Mouse (Mus musculus): ENCODE measurements around the gene Arhgef33. TPM values are rescaled to one million over a fixed set of nuclear protein-coding genes. Genes with fewer than 3 reads are reported as not detected.
"Not testable (repeated sequence)": the region's sequence is repeated elsewhere in the genome, so short reads cannot be mapped to it uniquely, and the experiment has no call there.

Arhgef33 gene
- total RNA-seq, 1 experiment = 0.98 TPM

GRCm38 (mm10) chr17:80372989-80373725 lies 66.0 kb downstream of the Arhgef33 start, which contains the start of gene Gm10190:
TSS of gene Gm10190 (minus strand) at chr17:80373541.
- Histone ChIP-seq H3K36me3 (ENCODE audit: control insufficient read depth, insufficient read depth, low read length, poor library complexity, severe bottlenecking) (no peaks in the 10 kb centered on the region), H3K9ac (ENCODE audit: insufficient read depth, low read depth, low read length, poor library complexity, severe bottlenecking) (peak within 1 kb of the TSS; percentile 62), H3K9me3 (ENCODE audit: control insufficient read depth, insufficient read depth, low read depth, low read length) (no peaks in the 10 kb centered on the region), H3K27ac (ENCODE audit: insufficient read depth, low read depth, low read length, poor library complexity, severe bottlenecking) (no peak within 1 kb of the TSS), H3K4me1 (ENCODE audit: control insufficient read depth in 2 of 2, insufficient read depth in 2 of 2, low read length in 2 of 2, poor library complexity in 1 of 2) (peaks cover 0 to 3% of the 10 kb centered on the region in 2 experiments; a peak in 1 of 4 replicates), H3K4me3 (ENCODE audit: insufficient read depth in 1 of 2, low read depth in 1 of 2, low read length in 2 of 2, poor library complexity in 1 of 2, severe bottlenecking in 1 of 2) (peak within 1 kb of the TSS; percentile 50 to 56)
- no peak for TF ChIP-seq ZNF384 (IDR thresholded peaks at IDR 0.05; ENCODE audit: low read depth, low read length)
- TF ChIP-seq HCFC1 (IDR thresholded peaks at IDR 0.05; ENCODE audit: borderline replicate concordance, insufficient read depth, low read length) = 0 out of 2 replicates have a peak, but pooled peaks have one; percentile 35
- TF ChIP-seq MAFK (IDR thresholded peaks at IDR 0.05; ENCODE audit: insufficient read depth, low read depth, low read length) = no peak
- DNase-seq (ENCODE audit: low read depth, low spot score) = peak; percentile 63
- in situ Hi-C loops (cut with MboI; ENCODE audit: low sequenced_read_pairs in 2 of 2, unreplicated experiment in 2 of 2) = no loop called here

- no peak overlapping the region for H3K27ac ChIP-seq (ENCODE audit: insufficient read depth, low read depth, low read length, poor library complexity, severe bottlenecking)
Measured at GRCm38 (mm10) chr17:80373726-80374096, 66.5 kb downstream of the Arhgef33 start.

GRCm38 (mm10) chr17:80378386-80378785 lies 71.2 kb downstream of the Arhgef33 start:
- H3K9me3 ChIP-seq (ENCODE audit: control insufficient read depth, insufficient read depth, low read depth, low read length); H3K27ac ChIP-seq (ENCODE audit: insufficient read depth, low read depth, low read length, poor library complexity, severe bottlenecking); H3K36me3 ChIP-seq (ENCODE audit: control insufficient read depth, insufficient read depth, low read length, poor library complexity, severe bottlenecking); DNase-seq (ENCODE audit: low read depth, low spot score); H3K9ac ChIP-seq (ENCODE audit: insufficient read depth, low read depth, low read length, poor library complexity, severe bottlenecking); H3K4me1 ChIP-seq (ENCODE audit: control insufficient read depth in 2 of 2, insufficient read depth in 2 of 2, low read length in 2 of 2, poor library complexity in 1 of 2); H3K4me3 ChIP-seq (ENCODE audit: insufficient read depth in 1 of 2, low read depth in 1 of 2, low read length in 2 of 2, poor library complexity in 1 of 2, severe bottlenecking in 1 of 2); in situ Hi-C loops (cut with MboI; ENCODE audit: low sequenced_read_pairs in 2 of 2, unreplicated experiment in 2 of 2): not testable (repeated sequence)

More at GRCm38 (mm10) chr17:80373726-80374096, 66.5 kb downstream of the Arhgef33 start:
- in situ Hi-C loops (cut with MboI; ENCODE audit: low sequenced_read_pairs in 2 of 2, unreplicated experiment in 2 of 2) = no loop called here
- Histone ChIP-seq H3K9ac (ENCODE audit: insufficient read depth, low read depth, low read length, poor library complexity, severe bottlenecking) (peak overlapping the region; percentile 61), H3K9me3 (ENCODE audit: control insufficient read depth, insufficient read depth, low read depth, low read length) (no peaks in the 10 kb centered on the region), H3K4me1 (ENCODE audit: control insufficient read depth in 2 of 2, insufficient read depth in 2 of 2, low read length in 2 of 2, poor library complexity in 1 of 2) (peaks cover 0 to 3% of the 10 kb centered on the region in 2 experiments; a peak in 1 of 4 replicates), H3K4me3 (ENCODE audit: insufficient read depth in 1 of 2, low read depth in 1 of 2, low read length in 2 of 2, poor library complexity in 1 of 2, severe bottlenecking in 1 of 2) (peak overlapping the region; percentile 45 to 50; a peak in 3 of 4 replicates), H3K36me3 (ENCODE audit: control insufficient read depth, insufficient read depth, low read length, poor library complexity, severe bottlenecking) (no peaks in the 10 kb centered on the region)
- DNase-seq (ENCODE audit: low read depth, low spot score) = no peak
- TF ChIP-seq HCFC1 (IDR thresholded peaks at IDR 0.05; ENCODE audit: borderline replicate concordance, insufficient read depth, low read length) (no peak), CHD2 (IDR thresholded peaks at IDR 0.05; ENCODE audit: low read depth, low read length) (no peak), ZNF384 (IDR thresholded peaks at IDR 0.05; ENCODE audit: low read depth, low read length) (no peak), ZC3H11A (IDR thresholded peaks at IDR 0.05; ENCODE audit: borderline replicate concordance, low read depth, low read length) (no peak), MAFK (IDR thresholded peaks at IDR 0.05; ENCODE audit: insufficient read depth, low read depth, low read length) (no peak)

GRCm38 (mm10) chr17:80385671-80386070 lies 78.5 kb downstream of the Arhgef33 start:
- TF ChIP-seq ZC3H11A (IDR thresholded peaks at IDR 0.05; ENCODE audit: borderline replicate concordance, low read depth, low read length) (no peak), MAFK (IDR thresholded peaks at IDR 0.05; ENCODE audit: insufficient read depth, low read depth, low read length) (no peak)
- no peak for DNase-seq (ENCODE audit: low read depth, low spot score)
- H3K9me3 ChIP-seq (ENCODE audit: control insufficient read depth, insufficient read depth, low read depth, low read length) = no peaks in the 10 kb centered on the region
- no peaks in the 10 kb centered on the region for H3K36me3 ChIP-seq (ENCODE audit: control insufficient read depth, insufficient read depth, low read length, poor library complexity, severe bottlenecking)
- no peaks in the 10 kb centered on the region for H3K4me1 ChIP-seq (ENCODE audit: control insufficient read depth in 2 of 2, insufficient read depth in 2 of 2, low read length in 2 of 2, poor library complexity in 1 of 2)
- no peak overlapping the region for H3K9ac ChIP-seq (ENCODE audit: insufficient read depth, low read depth, low read length, poor library complexity, severe bottlenecking)
- in situ Hi-C loops (cut with MboI; ENCODE audit: low sequenced_read_pairs in 2 of 2, unreplicated experiment in 2 of 2) = no loop called here
- no peak overlapping the region for H3K27ac ChIP-seq (ENCODE audit: insufficient read depth, low read depth, low read length, poor library complexity, severe bottlenecking)
- H3K4me3 ChIP-seq (ENCODE audit: insufficient read depth in 1 of 2, low read depth in 1 of 2, low read length in 2 of 2, poor library complexity in 1 of 2, severe bottlenecking in 1 of 2) = no peak overlapping the region

- in situ Hi-C loops (cut with MboI; ENCODE audit: low sequenced_read_pairs in 2 of 2, unreplicated experiment in 2 of 2) = no loop called here
- H3K9ac ChIP-seq (ENCODE audit: insufficient read depth, low read depth, low read length, poor library complexity, severe bottlenecking) = no peak overlapping the region
- H3K4me3 ChIP-seq (ENCODE audit: insufficient read depth in 1 of 2, low read depth in 1 of 2, low read length in 2 of 2, poor library complexity in 1 of 2, severe bottlenecking in 1 of 2) = no peak overlapping the region
- no peak overlapping the region for H3K27ac ChIP-seq (ENCODE audit: insufficient read depth, low read depth, low read length, poor library complexity, severe bottlenecking)
- DNase-seq (ENCODE audit: low read depth, low spot score) = no peak
- H3K4me1 ChIP-seq (ENCODE audit: control insufficient read depth in 2 of 2, insufficient read depth in 2 of 2, low read length in 2 of 2, poor library complexity in 1 of 2) = peaks cover 0 to 4% of the 10 kb centered on the region in 2 experiments; a peak in 1 of 4 replicates
- TF ChIP-seq ZNF384 (IDR thresholded peaks at IDR 0.05; ENCODE audit: low read depth, low read length) (no peak), ZC3H11A (IDR thresholded peaks at IDR 0.05; ENCODE audit: borderline replicate concordance, low read depth, low read length) (no peak), CHD2 (IDR thresholded peaks at IDR 0.05; ENCODE audit: low read depth, low read length) (no peak), HCFC1 (IDR thresholded peaks at IDR 0.05; ENCODE audit: borderline replicate concordance, insufficient read depth, low read length) (no peak), MAFK (IDR thresholded peaks at IDR 0.05; ENCODE audit: insufficient read depth, low read depth, low read length) (no peak)
- H3K9me3 ChIP-seq (ENCODE audit: control insufficient read depth, insufficient read depth, low read depth, low read length) = no peaks in the 10 kb centered on the region
- H3K36me3 ChIP-seq (ENCODE audit: control insufficient read depth, insufficient read depth, low read length, poor library complexity, severe bottlenecking) = no peaks in the 10 kb centered on the region
Measured at GRCm38 (mm10) chr17:80390024-80390423, 82.8 kb downstream of the Arhgef33 start.

All from ES-E14 (cell line).